Mouse (Mus musculus) cortical plate, adult 2 months (tissue): Measurements from ENCODE around the gene Tent5a.

Experiments
- CTCF ChIP-seq: fragments of 200-500 bp; IDR thresholded peaks from 2 replicates; pipeline ENCODE4 v1.5.1; 2011; ENCODE audit warnings: mild to moderate bottlenecking, control low read depth, low read length; ENCODE audit not compliant: insufficient read depth; ENCODE audit errors: extremely low read depth
- POLR2A ChIP-seq: fragments of 200-500 bp; IDR thresholded peaks from 2 replicates; pipeline ENCODE4 v1.6.1; 2011; ENCODE audit warnings: mild to moderate bottlenecking, low read length, control low read depth; ENCODE audit not compliant: insufficient read depth; ENCODE audit errors: extremely low read depth

GRCm38 (mm10) chr9:85355559-85355958, 28.4 kb upstream of the Tent5a start:
- no peak for TF ChIP-seq POLR2A
- TF ChIP-seq CTCF = no peak
